Mouse (Mus musculus) bone marrow, adult 2 months (tissue): ENCODE data around the gene Kdm2a. TPM values are rescaled to one million over a fixed set of nuclear protein-coding genes. Genes with fewer than 3 reads are reported as not detected.

ENCODE experiments used
- H3K27ac ChIP-seq: fragments of 200-500 bp; 2 replicates; pipeline ENCODE4 v1.5.1; 2012; ENCODE audit warnings: low read depth, mild to moderate bottlenecking, control low read depth, inconsistent platforms, low read length; ENCODE audit not compliant: control insufficient read depth, poor library complexity, insufficient read depth
- H3K4me1 ChIP-seq: fragments of 200-500 bp; 2 replicates; pipeline ENCODE4 v1.6.1; 2011; ENCODE audit warnings: low read length; ENCODE audit not compliant: control insufficient read depth, insufficient read depth
- H3K4me3 ChIP-seq: fragments of 200-500 bp; replicated peaks from 2 replicates; pipeline ENCODE3; 2011; ENCODE audit warnings: mild to moderate bottlenecking, low read depth, low read length, control low read depth; ENCODE audit not compliant: control insufficient read depth
- CTCF ChIP-seq: fragments of 200-500 bp; IDR thresholded peaks from 2 replicates; pipeline ENCODE4 v1.5.1; 2011; ENCODE audit warnings: low read length, control low read depth; ENCODE audit not compliant: control insufficient read depth, insufficient read depth
- POLR2A ChIP-seq: fragments of 200-500 bp; IDR thresholded peaks from 2 replicates; pipeline ENCODE4 v1.6.1; 2011; ENCODE audit warnings: low read depth, mild to moderate bottlenecking, control low read depth, low read length, borderline replicate concordance; ENCODE audit not compliant: control insufficient read depth
- WGBS: fragments of 180-500 bp; shearing (Covaris S2); methylation state at CpG from one replicate; pipeline ENCODE4 v1.1.7; 2018; 5-methylcytosine and 5-hydroxymethylcytosine counted together
- polyA plus RNA-seq: library from polyadenylated mRNA; stranded (reverse); fragments of >200 nt; gene quantifications from 2 replicates; pipeline ENCODE4 v1.2.4, GENCODE M21; 2011; ENCODE audit warnings: low replicate concordance; ENCODE audit not compliant: missing spikeins, insufficient read depth, insufficient read length

The Kdm2a gene
- polyA plus RNA-seq, 1 experiment, result 38.9 TPM

DNA sequence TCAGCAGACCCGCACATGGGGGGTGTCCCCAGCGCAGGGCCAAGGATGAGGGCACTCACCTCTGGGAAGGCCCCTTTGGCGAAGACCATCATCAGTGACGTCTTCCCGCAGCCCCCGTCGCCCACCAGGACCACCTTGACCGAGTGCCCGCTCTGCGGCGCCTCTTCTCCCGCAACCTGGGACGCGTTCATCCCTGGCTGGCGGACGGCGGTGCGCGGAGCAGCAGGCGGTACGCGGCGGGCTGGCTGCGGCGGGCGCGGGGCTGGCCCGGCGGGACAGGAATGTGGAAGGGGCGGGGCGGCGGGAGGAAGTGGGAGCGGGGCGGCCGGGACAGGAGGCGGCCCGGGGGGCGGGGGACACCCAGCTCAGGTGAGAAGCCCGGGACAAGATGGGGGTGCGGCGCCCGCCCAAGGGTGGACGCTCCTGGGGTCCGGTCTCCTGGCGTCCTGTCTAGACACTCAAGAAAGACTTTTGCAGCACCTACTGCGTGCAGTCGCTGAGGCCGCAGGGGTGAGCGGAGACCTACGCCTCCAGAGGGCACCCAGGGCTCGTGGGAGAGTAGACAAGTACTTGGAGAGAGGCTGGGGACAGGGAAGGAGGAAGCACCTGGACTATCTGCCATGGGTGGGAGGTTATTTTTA is 41.2 kb upstream of the Kdm2a start, which contains the start of gene Rhod:
TSS of gene Rhod (minus strand) at position 272 of the 641 bp plus-strand sequence.
- H3K4me3 ChIP-seq, result no peak within 1 kb of the TSS
- H3K4me1 ChIP-seq, result peaks cover 2% of the 10 kb centered on the region; the same call in 1 of the 2 replicates
- no peak within 1 kb of the TSS for H3K27ac ChIP-seq
- 1% methylated on average over 47 of the region's 51 CpGs for WGBS
- TF ChIP-seq CTCF, result no peak
- no peak for TF ChIP-seq POLR2A

DNA sequence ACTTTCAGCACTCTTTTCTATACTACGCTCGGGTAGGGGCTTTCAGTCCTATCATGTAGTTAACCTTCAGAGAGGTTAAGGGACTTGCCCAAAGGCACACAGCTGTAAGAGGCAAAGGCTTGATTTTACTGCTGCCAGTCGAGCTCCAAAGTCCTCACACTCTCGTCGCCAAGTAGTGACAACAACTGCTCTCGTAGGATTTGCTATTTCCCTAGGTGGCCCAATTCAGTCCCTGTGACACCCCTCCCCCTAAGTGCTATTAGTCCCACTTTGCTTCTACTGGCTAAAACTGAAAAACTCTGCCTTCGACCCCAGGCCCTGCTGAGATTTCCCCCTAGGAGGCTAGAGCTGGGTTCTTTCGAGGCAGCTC is 40.7 kb upstream of the Kdm2a start:
- TF ChIP-seq CTCF (no peak), POLR2A (no peak)
- no peak overlapping the region for H3K4me3 ChIP-seq
- H3K27ac ChIP-seq, result no peak overlapping the region
- peaks cover 2% of the 10 kb centered on the region; the same call in 1 of the 2 replicates for H3K4me1 ChIP-seq
- 22% methylated on average over 8 of the region's 8 CpGs for WGBS

DNA sequence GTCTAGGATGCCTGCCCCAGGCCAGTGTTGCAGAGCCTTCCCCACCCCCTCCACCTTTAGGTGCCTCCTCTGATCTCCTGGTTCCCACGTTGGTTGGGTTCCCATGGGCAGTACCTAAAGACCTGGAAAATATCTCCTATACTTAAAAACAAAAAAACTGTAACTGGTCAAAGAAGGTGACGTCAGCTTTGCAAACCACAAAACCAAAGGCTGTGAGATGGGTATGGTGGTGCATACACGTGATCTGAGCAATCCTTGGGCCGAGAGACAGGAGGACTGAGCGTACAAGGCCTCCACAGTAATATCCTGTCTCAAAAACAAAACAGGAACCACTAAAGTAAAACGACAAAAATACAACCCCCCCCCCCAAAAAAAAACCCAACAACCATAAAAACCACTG is 39.8 kb upstream of the Kdm2a start:
- H3K27ac ChIP-seq, result no peak overlapping the region
- no peak overlapping the region for H3K4me3 ChIP-seq
- TF ChIP-seq POLR2A (no peak), CTCF (no peak)
- H3K4me1 ChIP-seq, result peaks cover 2% of the 10 kb centered on the region; the same call in 1 of the 2 replicates
- 4% methylated on average over 6 of the region's 6 CpGs for WGBS

DNA sequence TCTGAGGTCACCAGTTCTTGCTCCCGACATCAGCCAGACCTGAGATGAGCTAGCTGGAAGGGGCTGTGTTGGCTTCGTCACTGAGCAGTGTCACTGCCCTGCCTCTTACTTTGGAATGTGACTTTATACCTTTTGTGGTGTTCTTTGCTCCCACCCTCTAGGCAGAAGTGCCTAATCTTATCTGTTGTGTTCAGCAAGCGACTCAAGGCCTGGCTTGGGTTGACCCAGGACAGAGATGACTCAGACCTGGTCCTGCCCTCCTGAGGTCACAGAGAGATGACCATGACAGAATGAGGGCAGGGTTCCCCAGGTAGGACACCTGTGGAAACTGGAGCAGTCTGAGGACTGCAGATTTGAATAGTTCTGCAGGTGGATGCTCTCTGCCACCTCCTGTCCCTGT is 38.2 kb upstream of the Kdm2a start:
- TF ChIP-seq CTCF (no peak), POLR2A (no peak)
- H3K4me3 ChIP-seq, result no peak overlapping the region
- 75% methylated on average over 3 of the region's 3 CpGs for WGBS
- no peak overlapping the region for H3K27ac ChIP-seq
- peaks cover 2% of the 10 kb centered on the region; the same call in 1 of the 2 replicates for H3K4me1 ChIP-seq

DNA sequence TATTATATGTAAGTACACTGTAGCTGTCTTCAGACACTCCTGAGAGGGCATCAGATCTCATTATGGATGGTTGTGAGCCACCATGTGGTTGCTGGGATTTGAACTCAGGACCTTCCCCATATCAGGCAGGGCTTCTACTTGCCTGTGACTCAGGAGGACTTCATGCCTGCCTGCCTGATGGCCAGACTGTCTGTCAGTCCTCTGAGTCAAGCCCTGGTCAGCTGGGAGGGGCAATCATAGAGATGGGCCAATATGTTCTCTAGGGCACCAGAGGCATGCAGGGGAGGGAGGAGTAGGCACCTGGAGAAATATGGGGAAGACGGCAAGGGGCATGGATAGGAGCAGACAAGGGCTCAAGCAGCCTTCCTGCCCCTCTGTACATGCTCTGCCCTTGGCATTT is 36.9 kb upstream of the Kdm2a start:
- Histone ChIP-seq H3K27ac (no peak overlapping the region), H3K4me1 (peaks cover 2% of the 10 kb centered on the region; the same call in 1 of the 2 replicates), H3K4me3 (no peak overlapping the region)
- TF ChIP-seq CTCF, result no peak
- no peak for TF ChIP-seq POLR2A
- 100% methylated on average over 1 of the region's 1 CpGs for WGBS

DNA sequence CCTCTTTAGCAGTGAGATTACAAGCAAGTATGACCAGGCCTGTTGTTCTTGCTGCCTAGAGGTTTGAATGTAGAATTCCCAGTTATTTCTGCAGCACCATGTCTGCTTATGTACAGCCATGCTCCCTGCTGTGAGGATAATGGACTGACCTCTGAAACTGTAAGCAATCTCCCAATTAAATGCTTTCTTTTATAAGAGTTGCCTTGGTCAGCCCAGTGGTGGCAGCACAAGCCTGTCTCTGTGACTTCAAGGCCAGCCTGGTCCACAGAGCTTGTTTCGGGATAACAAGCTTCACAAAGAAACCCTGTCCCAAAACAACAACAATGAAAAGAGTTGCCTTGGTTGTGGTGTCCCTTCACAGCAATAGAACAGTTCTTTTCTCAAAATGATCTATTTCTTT is 35.7 kb upstream of the Kdm2a start:
- TF ChIP-seq CTCF (no peak), POLR2A (no peak)
- H3K4me1 ChIP-seq, result peaks cover 2% of the 10 kb centered on the region; the same call in 1 of the 2 replicates

DNA sequence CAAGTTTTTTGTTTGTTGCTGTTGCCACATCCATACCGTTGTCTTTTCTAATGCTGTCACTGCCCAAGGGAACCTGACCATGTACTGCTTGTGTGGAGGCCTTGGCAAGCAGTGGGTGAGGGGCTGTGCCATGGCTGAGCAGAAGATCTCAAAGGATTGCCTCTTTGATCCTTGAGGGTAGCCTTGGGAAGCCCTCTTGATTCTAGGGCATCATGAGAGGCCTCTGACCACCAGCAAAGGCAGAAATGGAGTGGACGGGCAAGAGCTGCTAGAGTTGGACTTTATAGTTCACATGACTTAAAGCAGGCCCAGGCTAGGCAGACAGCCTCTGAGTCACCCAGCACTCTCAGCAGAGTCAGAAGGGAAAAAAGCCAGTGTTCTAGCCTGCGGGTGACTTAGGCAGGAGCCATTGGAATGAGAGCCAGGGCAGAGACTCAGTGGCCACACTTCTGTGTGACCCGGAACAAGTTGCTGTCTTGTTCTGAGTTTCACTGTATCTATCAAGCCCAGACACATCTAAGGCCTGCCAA is 32.1 kb upstream of the Kdm2a start:
- H3K4me3 ChIP-seq, result no peak overlapping the region
- no peak overlapping the region for H3K27ac ChIP-seq
- H3K4me1 ChIP-seq, result no peaks in the 10 kb centered on the region
- WGBS, result 84% methylated on average over 4 of the region's 4 CpGs
- TF ChIP-seq POLR2A, result no peak
- TF ChIP-seq CTCF, result no peak

More for the DNA sequence above, 35.7 kb upstream of the Kdm2a start:
- 84% methylated on average over 1 of the region's 1 CpGs for WGBS
- no peak overlapping the region for H3K4me3 ChIP-seq
- no peak overlapping the region for H3K27ac ChIP-seq

DNA sequence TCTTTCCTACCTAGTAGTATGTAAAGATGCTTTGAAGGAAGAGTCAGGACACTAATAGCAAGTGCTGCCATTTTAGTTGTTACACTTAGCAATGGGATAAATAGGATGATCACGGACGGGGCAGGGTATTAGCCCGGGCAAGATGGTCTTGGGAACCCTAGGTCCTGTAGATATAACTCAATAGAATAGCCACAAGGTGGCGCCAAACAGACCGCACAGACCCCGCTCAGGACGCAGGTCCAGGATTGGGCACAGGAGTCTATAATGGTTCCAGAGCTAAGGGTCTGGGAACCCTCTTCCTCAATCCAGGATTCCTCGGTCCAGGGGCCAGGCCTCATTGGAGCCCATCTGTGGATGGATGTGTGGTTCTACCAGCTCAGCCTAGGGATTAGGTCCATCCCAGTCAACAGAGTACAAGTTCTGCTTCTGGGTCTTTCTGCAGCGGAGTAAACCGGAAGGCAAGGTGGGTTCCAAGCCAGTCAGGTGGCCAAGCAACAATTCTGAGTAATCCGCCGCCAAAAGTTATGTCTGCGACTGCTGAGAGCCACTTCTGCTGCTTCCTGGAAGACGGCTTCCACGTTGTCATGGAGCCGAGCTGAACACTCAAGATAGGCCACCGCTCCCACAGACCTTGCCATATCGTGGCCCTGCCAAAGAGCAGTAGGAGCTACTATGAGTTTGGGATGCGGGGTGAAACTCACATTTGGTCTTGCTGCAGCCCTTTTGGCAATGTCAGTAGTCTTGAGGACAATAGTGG is 27.7 kb upstream of the Kdm2a start:
- H3K27ac ChIP-seq, result no peak overlapping the region
- no peak for TF ChIP-seq POLR2A
- TF ChIP-seq CTCF, result peak; percentile 72
- no peak overlapping the region for H3K4me3 ChIP-seq
- 59% methylated on average over 19 of the region's 19 CpGs for WGBS
- no peaks in the 10 kb centered on the region for H3K4me1 ChIP-seq
